Mouse (Mus musculus) liver, adult 2 months (tissue): ENCODE measurements around the gene Serpinf1. TPM values are rescaled to one million over a fixed set of nuclear protein-coding genes. Genes with fewer than 3 reads are reported as not detected.
"Not testable (repeated sequence)": the region's sequence is repeated elsewhere in the genome, so short reads cannot be mapped to it uniquely, and the experiment has no call there.

ENCODE experiments used
- DNase-seq: peaks from one replicate; pipeline ENCODE4 v3.0.0-alpha.2; 2011; ENCODE audit warnings: low read depth, low spot score; ENCODE audit errors: extremely low read depth
- H3K27ac ChIP-seq: fragments of 200-500 bp; replicated peaks from 2 replicates; pipeline ENCODE4 v1.5.1; 2012; ENCODE audit warnings: low read depth, mild to moderate bottlenecking, control low read depth, inconsistent platforms, low read length; ENCODE audit not compliant: insufficient read depth
- H3K27me3 ChIP-seq: fragments of 200-500 bp; 2 replicates; pipeline ENCODE4 v1.6.1; 2012; ENCODE audit warnings: mild to moderate bottlenecking, moderate library complexity, low read length, inconsistent platforms; ENCODE audit not compliant: control insufficient read depth, insufficient read depth
- H3K36me3 ChIP-seq: fragments of 200-500 bp; 2 replicates; pipeline ENCODE4 v1.6.1; 2012; ENCODE audit warnings: low read length, inconsistent platforms; ENCODE audit not compliant: control insufficient read depth, insufficient read depth
- H3K4me1 ChIP-seq: fragments of 200-500 bp; 2 replicates; pipeline ENCODE4 v1.6.1; 2011; ENCODE audit warnings: low read length; ENCODE audit not compliant: control insufficient read depth, insufficient read depth
- H3K4me3 ChIP-seq: fragments of 200-500 bp; 2 replicates; pipeline ENCODE4 v1.5.1; 2011; ENCODE audit warnings: low read depth, mild to moderate bottlenecking, control low read depth, low read length, moderate library complexity; ENCODE audit not compliant: insufficient read depth
- H3K79me2 ChIP-seq: fragments of 200-500 bp; 2 replicates; pipeline ENCODE4 v1.6.1; 2012; ENCODE audit warnings: inconsistent platforms, mild to moderate bottlenecking, low read length, moderate library complexity; ENCODE audit not compliant: control insufficient read depth, insufficient read depth
- H3K9ac ChIP-seq: fragments of 200-500 bp; 2 replicates; pipeline ENCODE4 v1.6.1; 2012; ENCODE audit warnings: low read depth, mild to moderate bottlenecking, control low read depth, inconsistent platforms, low read length
- CTCF ChIP-seq: fragments of 200-500 bp; IDR thresholded peaks from 2 replicates; pipeline ENCODE4 v1.5.1; 2011; ENCODE audit warnings: low read depth, low read length, control low read depth
- POLR2A ChIP-seq: fragments of 200-500 bp; IDR thresholded peaks from 2 replicates; pipeline ENCODE4 v1.6.1; 2011; ENCODE audit warnings: low read length, control low read depth; ENCODE audit not compliant: insufficient read depth; ENCODE audit errors: extremely low read depth
- WGBS: fragments of 180-500 bp; shearing (Covaris S2); methylation state at CpG from one replicate; pipeline ENCODE4 v1.1.7; 2018; 5-methylcytosine and 5-hydroxymethylcytosine counted together
- polyA plus RNA-seq: library from polyadenylated mRNA; depleted of rRNA; stranded (reverse); fragments of >200 nt; gene quantifications from 2 replicates; pipeline ENCODE4 v1.2.3, GENCODE M21; 2012; rRNA removed
- total RNA-seq: library from RNA; depleted of rRNA; stranded (reverse); fragments of >200 nt; gene quantifications from 2 replicates; pipeline ENCODE4 v1.2.3, GENCODE M21; 2014; rRNA removed

The Serpinf1 gene
- total and polyA plus RNA-seq, 2 experiments, result 810 to 891 TPM

DNA sequence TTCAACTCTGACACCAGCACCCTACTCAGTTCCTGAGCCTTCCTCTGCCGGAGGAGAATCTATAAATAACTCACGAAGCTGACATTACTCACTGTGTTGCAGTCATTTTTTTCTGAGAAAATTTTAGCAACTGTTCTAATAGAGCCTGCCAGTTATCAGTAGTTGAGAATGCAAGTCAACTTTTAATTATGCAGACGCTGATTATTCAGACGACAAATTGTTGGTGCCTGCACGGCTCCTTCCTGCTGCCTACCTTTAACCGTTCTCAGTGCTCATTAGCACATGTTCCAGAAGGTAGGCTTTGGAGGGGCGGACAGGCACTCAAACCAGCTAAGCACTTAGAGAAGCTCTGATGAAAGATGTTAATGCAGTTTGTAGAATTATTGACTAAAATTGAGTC is 25.0 kb downstream of the Serpinf1 start:
- Histone ChIP-seq H3K9ac (no peak overlapping the region), H3K27me3 (no peaks in the 10 kb centered on the region), H3K4me1 (peaks cover 3% of the 10 kb centered on the region), H3K79me2 (no peaks in the 10 kb centered on the region), H3K36me3 (no peaks in the 10 kb centered on the region), H3K27ac (no peak overlapping the region), H3K4me3 (no peak overlapping the region)
- TF ChIP-seq CTCF, result no peak
- TF ChIP-seq POLR2A, result no peak
- DNase-seq, result no peak
- WGBS, result 78% methylated on average over 7 of the region's 7 CpGs

DNA sequence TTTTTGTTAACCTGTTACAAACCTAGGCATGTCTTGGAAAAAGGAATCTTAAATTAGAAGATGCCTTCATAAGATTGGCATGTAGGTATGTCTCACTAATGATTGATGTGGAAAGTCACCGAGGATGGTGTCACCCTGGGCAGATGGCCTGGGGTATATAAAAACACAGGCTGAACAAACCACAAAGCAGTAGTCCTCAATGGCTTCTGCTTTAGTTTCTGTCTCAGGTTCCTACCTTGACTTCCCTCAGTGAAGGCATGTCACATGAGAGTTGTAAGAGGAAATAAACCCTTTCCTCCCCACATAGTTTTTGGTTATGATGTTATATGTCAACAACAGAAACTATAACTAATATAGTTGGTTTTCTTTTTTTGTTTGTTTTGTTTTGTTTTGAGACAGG is 26.9 kb downstream of the Serpinf1 start:
- WGBS, result 77% methylated on average over 1 of the region's 1 CpGs
- Histone ChIP-seq H3K36me3 (no peaks in the 10 kb centered on the region), H3K27me3 (no peaks in the 10 kb centered on the region), H3K9ac (no peak overlapping the region), H3K27ac (no peak overlapping the region), H3K79me2 (no peaks in the 10 kb centered on the region), H3K4me1 (no peaks in the 10 kb centered on the region), H3K4me3 (no peak overlapping the region)
- TF ChIP-seq CTCF (no peak), POLR2A (no peak)
- DNase-seq, result no peak

DNA sequence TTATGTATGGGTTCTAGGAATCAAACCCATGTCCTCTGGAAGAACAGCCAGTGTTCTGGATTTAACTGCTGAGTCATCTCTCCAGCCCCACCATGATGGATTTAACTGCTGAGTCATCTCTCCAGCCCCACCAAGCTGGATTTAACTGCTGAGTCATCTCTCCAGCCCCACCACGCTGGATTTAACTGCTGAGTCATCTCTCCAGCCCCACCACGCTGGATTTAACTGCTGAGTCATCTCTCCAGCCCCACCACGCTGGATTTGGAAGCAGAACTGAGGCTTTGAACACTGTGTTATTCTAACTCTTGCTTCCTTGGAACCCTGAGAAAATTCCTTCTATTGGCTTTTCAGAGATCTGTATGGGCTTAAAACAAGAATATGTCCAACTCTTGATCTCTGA is 39.0 kb downstream of the Serpinf1 start:
- H3K79me2 ChIP-seq, H3K27ac ChIP-seq, DNase-seq, H3K4me3 ChIP-seq, H3K9ac ChIP-seq, H3K36me3 ChIP-seq, H3K4me1 ChIP-seq, H3K27me3 ChIP-seq: not testable (repeated sequence)
- WGBS, result 65% methylated on average over 3 of the region's 3 CpGs

DNA sequence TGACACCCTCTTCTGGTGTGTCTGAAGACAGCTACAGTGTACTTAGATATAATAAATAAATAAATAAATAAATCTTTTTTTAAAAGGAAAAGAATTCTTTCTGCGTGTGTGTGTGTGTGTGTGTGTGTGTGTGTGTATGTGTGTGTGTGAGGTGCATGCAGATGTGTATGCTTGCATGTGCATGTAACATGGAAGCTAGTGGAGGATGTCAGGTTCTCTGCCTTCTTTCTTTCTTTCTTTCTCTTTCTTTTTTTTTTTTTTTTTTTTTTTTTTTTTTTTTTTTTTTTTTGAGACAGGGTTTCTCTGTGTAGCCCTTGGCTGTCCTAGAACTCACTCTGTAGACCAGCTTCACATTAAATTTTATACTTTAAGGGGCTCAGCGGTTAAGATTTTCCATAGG is 43.7 kb downstream of the Serpinf1 start:
- not testable (repeated sequence) for H3K27me3 ChIP-seq, H3K4me3 ChIP-seq, DNase-seq, H3K79me2 ChIP-seq, H3K4me1 ChIP-seq, H3K36me3 ChIP-seq, H3K27ac ChIP-seq, H3K9ac ChIP-seq
- WGBS, result 93% methylated on average over 2 of the region's 2 CpGs

DNA sequence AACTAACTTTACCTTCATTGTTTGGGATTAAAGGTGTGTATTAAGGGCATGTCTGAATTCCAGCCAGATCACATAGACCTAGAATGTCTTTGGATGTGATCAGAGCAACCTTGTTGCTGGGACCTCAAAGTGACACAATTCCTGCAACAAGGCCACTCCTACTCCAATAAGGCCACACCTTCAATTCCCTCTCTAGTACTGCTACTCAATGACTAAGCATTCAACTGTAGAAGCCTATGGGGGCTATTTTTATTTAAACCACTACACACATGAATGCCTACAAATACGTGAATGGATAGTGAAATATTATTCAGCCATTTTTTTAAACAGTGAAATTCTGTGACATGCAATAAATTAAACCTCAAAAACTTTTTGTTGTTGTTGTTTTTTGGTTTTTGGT is 45.4 kb downstream of the Serpinf1 start:
- H3K36me3 ChIP-seq, result no peaks in the 10 kb centered on the region
- no peaks in the 10 kb centered on the region for H3K4me1 ChIP-seq
- no peak for DNase-seq
- H3K27ac ChIP-seq, result no peak overlapping the region
- 91% methylated on average over 1 of the region's 1 CpGs for WGBS
- H3K4me3 ChIP-seq, result no peak overlapping the region
- H3K9ac ChIP-seq, result no peak overlapping the region
- no peaks in the 10 kb centered on the region for H3K27me3 ChIP-seq
- TF ChIP-seq CTCF, result no peak
- TF ChIP-seq POLR2A, result no peak
- H3K79me2 ChIP-seq, result no peaks in the 10 kb centered on the region

Other genes with a start within 250 kb of the Serpinf1 start
- 6.7 and 6.9 TPM in 2 replicates for gene Ovca2, start 243.9 kb downstream of the Serpinf1 start, total RNA-seq
- gene Ovca2, start 243.9 kb downstream of the Serpinf1 start, polyA plus RNA-seq, result 5.7 and 8.0 TPM in 2 replicates
- 11.3 and 14.2 TPM in 2 replicates for gene Dph1, start 231.5 kb downstream of the Serpinf1 start, total RNA-seq
- 49.1 and 53.5 TPM in 2 replicates for gene Dph1, start 231.5 kb downstream of the Serpinf1 start, polyA plus RNA-seq
- gene Rtn4rl1, start 228.9 kb downstream of the Serpinf1 start, total RNA-seq, result 1.3 and 2.4 TPM in 2 replicates
- 9.5 and 10.0 TPM in 2 replicates for gene Rtn4rl1, start 228.9 kb downstream of the Serpinf1 start, polyA plus RNA-seq
- 19.9 and 21.4 TPM in 2 replicates for gene Rpa1, start 74.4 kb downstream of the Serpinf1 start, total RNA-seq
- gene Rpa1, start 74.4 kb downstream of the Serpinf1 start, polyA plus RNA-seq, result 10.3 and 10.5 TPM in 2 replicates
- gene Smyd4, start 74.3 kb downstream of the Serpinf1 start, total RNA-seq, result 1.8 and 2.5 TPM in 2 replicates
- 0.93 and 1.1 TPM in 2 replicates for gene Smyd4, start 74.3 kb downstream of the Serpinf1 start, polyA plus RNA-seq
- 687 and 824 TPM in 2 replicates for gene Serpinf2, start 16.9 kb upstream of the Serpinf1 start, total RNA-seq
- gene Serpinf2, start 16.9 kb upstream of the Serpinf1 start, polyA plus RNA-seq, result 1,567 and 1,654 TPM in 2 replicates
- 14.4 and 30.4 TPM in 2 replicates for gene Wdr81, start 32.0 kb upstream of the Serpinf1 start, total RNA-seq
- gene Wdr81, start 32.0 kb upstream of the Serpinf1 start, polyA plus RNA-seq, result 20.3 and 21.5 TPM in 2 replicates
- 121 and 238 TPM in 2 replicates for gene Tlcd2, start 39.0 kb upstream of the Serpinf1 start, total RNA-seq
- 237 and 265 TPM in 2 replicates for gene Tlcd2, start 39.0 kb upstream of the Serpinf1 start, polyA plus RNA-seq
- gene Prpf8, start 64.1 kb upstream of the Serpinf1 start, total RNA-seq, result 72.8 and 102 TPM in 2 replicates
- 59.4 and 63.3 TPM in 2 replicates for gene Prpf8, start 64.1 kb upstream of the Serpinf1 start, polyA plus RNA-seq
- gene Rilp, start 87.4 kb upstream of the Serpinf1 start, total RNA-seq, result 23.0 and 27.9 TPM in 2 replicates
- gene Rilp, start 87.4 kb upstream of the Serpinf1 start, polyA plus RNA-seq, result 29.8 and 32.6 TPM in 2 replicates
- 5.8 and 7.5 TPM in 2 replicates for gene Scarf1, start 90.8 kb upstream of the Serpinf1 start, total RNA-seq
- 10.3 and 16.9 TPM in 2 replicates for gene Scarf1, start 90.8 kb upstream of the Serpinf1 start, polyA plus RNA-seq
- gene Slc43a2, start 109.0 kb upstream of the Serpinf1 start, total RNA-seq, result 4.1 and 8.9 TPM in 2 replicates
- 5.2 and 8.0 TPM in 2 replicates for gene Slc43a2, start 109.0 kb upstream of the Serpinf1 start, polyA plus RNA-seq
- 19.7 and 21.0 TPM in 2 replicates for gene Pitpna, start 165.4 kb upstream of the Serpinf1 start, total RNA-seq
- gene Pitpna, start 165.4 kb upstream of the Serpinf1 start, polyA plus RNA-seq, result 24.6 and 28.9 TPM in 2 replicates
- 12.3 and 13.4 TPM in 2 replicates for gene Inpp5k, start 208.3 kb upstream of the Serpinf1 start, total RNA-seq
- 12.2 and 17.2 TPM in 2 replicates for gene Inpp5k, start 208.3 kb upstream of the Serpinf1 start, polyA plus RNA-seq
- gene Myo1c, start 227.8 kb upstream of the Serpinf1 start, total RNA-seq, result 15.6 and 17.9 TPM in 2 replicates
- 17.0 and 21.5 TPM in 2 replicates for gene Myo1c, start 227.8 kb upstream of the Serpinf1 start, polyA plus RNA-seq